Mouse (Mus musculus) stomach, embryonic 14.5 days (tissue): ENCODE results near the gene Ttc30b. TPM values are rescaled to one million over a fixed set of nuclear protein-coding genes. Genes with fewer than 3 reads are reported as not detected.

ENCODE experiments used
- ATAC-seq: fragments of 200-750 bp; cut with Nextera tagmentation; 2 replicates; pipeline ENCODE4 v1.8.0; 2017; ENCODE audit warnings: low read depth, moderate TSS enrichment; ENCODE audit not compliant: insufficient number of reproducible peaks, insufficient read depth, low FRiP score
- H3K27ac ChIP-seq: fragments of 300-500 bp; sonication (generic); 2 replicates; pipeline ENCODE4 v1.5.1; 2014; ENCODE audit warnings: mild to moderate bottlenecking, low read length, moderate library complexity, mixed read lengths
- H3K27me3 ChIP-seq: fragments of 300-500 bp; sonication (generic); 2 replicates; pipeline ENCODE4 v1.6.1; 2014; ENCODE audit warnings: low read length, control low read depth, mixed read lengths; ENCODE audit not compliant: control insufficient read depth, insufficient read depth
- H3K36me3 ChIP-seq: fragments of 300-500 bp; sonication (generic); 2 replicates; pipeline ENCODE4 v1.6.1; 2014; ENCODE audit warnings: mild to moderate bottlenecking, control low read depth, low read length, moderate library complexity, mixed read lengths; ENCODE audit not compliant: control insufficient read depth, insufficient read depth
- H3K4me1 ChIP-seq: fragments of 300-500 bp; sonication (generic); 2 replicates; pipeline ENCODE4 v1.6.1; 2014; ENCODE audit warnings: low read length, control low read depth, mixed read lengths; ENCODE audit not compliant: control insufficient read depth, insufficient read depth
- H3K4me2 ChIP-seq: fragments of 300-500 bp; sonication (generic); replicated peaks from 2 replicates; pipeline ENCODE4 v1.6.1; 2014; ENCODE audit warnings: low read depth, low read length, control low read depth
- H3K4me3 ChIP-seq: fragments of 300-500 bp; sonication (generic); 2 replicates; pipeline ENCODE4 v1.5.1; 2014; ENCODE audit warnings: low read depth, low read length, control low read depth
- H3K9ac ChIP-seq: fragments of 300-500 bp; sonication (generic); replicated peaks from 2 replicates; pipeline ENCODE4 v1.6.1; 2014; ENCODE audit warnings: low read depth, mild to moderate bottlenecking, control low read depth, low read length, moderate library complexity, mixed read lengths
- H3K9me3 ChIP-seq: fragments of 300-500 bp; sonication (generic); 2 replicates; pipeline ENCODE4 v1.6.1; 2016; ENCODE audit warnings: low read depth, low read length, control low read depth; ENCODE audit not compliant: control insufficient read depth
- WGBS: fragments of 180-500 bp; shearing (Covaris S2); extraction: QIAGEN DNeasy Blood & Tissue Kit; methylation state at CpG from one replicate; pipeline ENCODE4 v1.1.7; 2014; 5-methylcytosine and 5-hydroxymethylcytosine counted together
- polyA plus RNA-seq: library from polyadenylated mRNA; unstranded; fragments of >200 nt; fragmentation: Nextera tagmentation; extraction: Ambion mirVana; gene quantifications from 2 replicates; pipeline ENCODE4 v1.2.1, GENCODE M21; 2014

Gene Ttc30b
- polyA plus RNA-seq, 1 experiment from 2014 or later, result 15.2 TPM

- no peak overlapping the region for H3K9ac ChIP-seq
- H3K27ac ChIP-seq, result no peak overlapping the region
- H3K36me3 ChIP-seq, result peaks cover 3% of the 10 kb centered on the region; the same call in 1 of the 2 replicates
- H3K4me2 ChIP-seq, result no peak overlapping the region
- peaks cover 4% of the 10 kb centered on the region for H3K9me3 ChIP-seq
- ATAC-seq, result no peak
- H3K4me1 ChIP-seq, result no peaks in the 10 kb centered on the region
- H3K27me3 ChIP-seq, result no peaks in the 10 kb centered on the region
- no peak overlapping the region for H3K4me3 ChIP-seq
- WGBS, result 89% methylated on average over 9 of the region's 9 CpGs
These were observed 36.5 kb downstream of the Ttc30b start for GRCm38 (mm10) chr2:75901869-75902268.

DNA sequence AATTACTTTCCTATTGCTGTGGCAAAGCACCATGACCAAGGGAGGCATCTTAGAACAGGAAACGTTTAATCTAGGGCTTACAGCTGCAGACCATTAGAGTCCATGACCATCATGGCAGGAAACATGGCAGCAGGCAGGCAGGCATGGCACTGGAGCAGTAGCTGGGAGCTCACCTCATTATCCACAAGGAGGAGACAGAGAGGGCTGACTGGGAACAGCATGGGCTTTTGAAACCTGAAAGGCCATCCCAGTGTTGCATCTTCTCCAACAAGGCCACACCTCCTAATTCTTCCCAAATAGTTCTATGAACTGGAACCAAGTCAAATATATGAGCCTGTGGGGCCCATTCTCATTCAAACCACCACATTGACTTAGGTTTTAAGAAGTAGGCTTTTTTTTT lies 38.1 kb downstream of the Ttc30b start:
- WGBS, result 89% methylated on average over 1 of the region's 1 CpGs

GRCm38 (mm10) chr2:75895711-75896110 lies 42.7 kb downstream of the Ttc30b start:
- ATAC-seq, result no peak
- H3K4me1 ChIP-seq, result no peaks in the 10 kb centered on the region
- H3K4me2 ChIP-seq, result no peak overlapping the region
- H3K27ac ChIP-seq, result no peak overlapping the region
- H3K36me3 ChIP-seq, result no peaks in the 10 kb centered on the region
- H3K27me3 ChIP-seq, result no peaks in the 10 kb centered on the region
- peaks cover 4% of the 10 kb centered on the region for H3K9me3 ChIP-seq
- H3K9ac ChIP-seq, result no peak overlapping the region
- H3K4me3 ChIP-seq, result no peak overlapping the region
- WGBS, result 75% methylated on average over 5 of the region's 5 CpGs

More for the DNA sequence above, 38.1 kb downstream of the Ttc30b start:
- H3K9me3 ChIP-seq, result peaks cover 4% of the 10 kb centered on the region
- no peak overlapping the region for H3K4me2 ChIP-seq
- no peak overlapping the region for H3K4me3 ChIP-seq
- no peaks in the 10 kb centered on the region for H3K4me1 ChIP-seq
- H3K9ac ChIP-seq, result no peak overlapping the region
- no peak overlapping the region for H3K27ac ChIP-seq
- ATAC-seq, result no peak
- H3K36me3 ChIP-seq, result peaks cover 3% of the 10 kb centered on the region; the same call in 1 of the 2 replicates
- no peaks in the 10 kb centered on the region for H3K27me3 ChIP-seq

- WGBS, result 85% methylated on average over 4 of the region's 4 CpGs
- Histone ChIP-seq H3K9ac (no peak overlapping the region), H3K9me3 (no peaks in the 10 kb centered on the region), H3K4me2 (no peak overlapping the region), H3K27me3 (no peaks in the 10 kb centered on the region), H3K4me3 (no peak overlapping the region), H3K27ac (no peak overlapping the region), H3K36me3 (peaks cover 4% of the 10 kb centered on the region; the same call in 1 of the 2 replicates), H3K4me1 (no peaks in the 10 kb centered on the region)
- no peak for ATAC-seq
These were observed 46.4 kb downstream of the Ttc30b start for GRCm38 (mm10) chr2:75891981-75892380.

Other genes starting within 250 kb of the Ttc30b start
- 88.4 and 92.8 TPM in 2 replicates for gene Nfe2l2, start 233.9 kb downstream of the Ttc30b start, polyA plus RNA-seq
- 43.2 and 46.4 TPM in 2 replicates for gene Agps, start 106.4 kb downstream of the Ttc30b start, polyA plus RNA-seq
- gene Ttc30a2, start 39.6 kb upstream of the Ttc30b start, polyA plus RNA-seq, result 0.42 and 0.63 TPM in 2 replicates
- 7.8 and 8.2 TPM in 2 replicates for gene Ttc30a1, start 43.4 kb upstream of the Ttc30b start, polyA plus RNA-seq